Mouse (Mus musculus) megakaryocyte, embryonic 14.5 days (primary cell): ENCODE data around the gene B4galt3.

Experiments
- FLI1 ChIP-seq: IDR thresholded peaks from 2 replicates; pipeline ENCODE4 v1.6.1; 2012; ENCODE audit warnings: low read length, inconsistent platforms, mixed read lengths
- GATA1 ChIP-seq: IDR thresholded peaks from 3 replicates; pipeline ENCODE4 v1.6.1; 2012; ENCODE audit warnings: mixed read lengths, low read length, inconsistent platforms, borderline replicate concordance

GRCm38 (mm10) chr1:171249913-171250600 is 20.1 kb upstream of the B4galt3 start, which contains the start of gene Adamts4:
- TF ChIP-seq GATA1 (no peak), FLI1 (no peak)
